ENCODE assay signal across 8 mouse cellular contexts in the genomic region with DNA sequence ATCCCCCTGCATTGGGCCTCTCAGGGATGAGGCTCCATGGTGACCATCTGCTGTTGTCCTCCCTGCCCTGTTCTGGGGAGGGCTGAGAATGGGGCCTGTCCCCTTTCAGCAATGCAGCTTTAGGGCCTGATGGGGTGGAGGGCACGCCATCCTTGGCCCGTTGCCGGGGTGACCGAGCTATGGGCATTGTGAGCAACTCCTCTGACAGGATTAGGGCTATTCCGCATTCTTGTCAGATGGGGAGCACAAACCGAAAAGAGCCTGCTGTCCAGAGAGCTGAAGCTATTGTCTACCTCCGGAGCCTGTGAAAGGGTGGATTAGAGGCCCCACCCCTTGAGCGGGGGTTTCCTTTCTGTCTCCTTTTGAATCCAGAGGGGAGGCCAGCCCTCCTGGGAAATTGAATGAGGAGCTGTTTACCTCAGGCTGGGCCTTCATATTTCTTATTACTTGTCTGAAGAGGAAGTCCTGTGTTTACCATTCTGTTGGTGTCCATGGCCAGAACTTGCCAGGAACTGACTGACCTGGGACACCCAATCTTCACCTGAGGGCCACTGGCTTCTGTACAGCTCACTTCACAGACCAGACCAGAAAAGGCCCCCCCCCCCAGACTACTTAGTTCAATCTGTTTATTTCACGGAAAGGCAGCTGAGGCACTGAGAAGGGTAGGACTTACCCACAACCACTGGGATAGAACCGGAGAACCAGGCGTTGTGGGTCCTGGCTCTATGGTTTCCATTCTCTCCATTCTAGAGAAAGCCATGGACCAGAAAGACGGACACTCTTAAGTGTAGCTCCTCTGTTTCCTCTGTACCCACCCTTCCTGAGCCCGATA. TPM values are rescaled to one million over a fixed set of nuclear protein-coding genes. Genes with fewer than 3 reads are reported as not detected.
DNase-seq lines count a peak whose midpoint lies in the region; TF ChIP-seq lines count a peak whose summit lies in the region.
"Had no signal": no experiment of that assay in that cellular context is flagged by ENCODE, and none has a peak within 500 bp of the region (broad histone marks: within the 10 kb centered on the region; RNA-seq: fewer than 3 reads in every experiment).

No protein-coding gene starts in this region.

- no peaks in the 10 kb centered on the region for H3K9me3 ChIP-seq in E14TG2a.4 (ENCODE audit: low read length)
- no peaks in the 10 kb centered on the region for H3K9me3 ChIP-seq in hindbrain, embryonic 10.5 days
- H3K9me3 ChIP-seq: limb, embryonic 12.5 days had no signal

- WGBS in hindbrain, embryonic 10.5 days, result 13% methylated on average over 13 of the region's 13 CpGs
- 39% methylated on average over 13 of the region's 13 CpGs for WGBS in lung, adult 2 months
- 63% methylated on average over 13 of the region's 13 CpGs for WGBS in small intestine, adult 2 months

- H3K4me1 ChIP-seq in E14TG2a.4 (replicated peaks; ENCODE audit: low read depth, low read length), result peaks cover 93% of the 10 kb centered on the region
- peaks cover 99% of the 10 kb centered on the region for H3K4me1 ChIP-seq in hindbrain, embryonic 10.5 days (replicated peaks)
- peaks cover 16% of the 10 kb centered on the region for H3K4me1 ChIP-seq in lung, adult 2 months (ENCODE audit: control insufficient read depth, insufficient read depth, low read length)
- H3K4me1 ChIP-seq in small intestine, adult 2 months (ENCODE audit: control insufficient read depth, insufficient read depth, insufficient read length, low read length), result peaks cover 55% of the 10 kb centered on the region

- H3K36me3 ChIP-seq in E14TG2a.4 (ENCODE audit: insufficient read depth, low read length), result peaks cover 57% of the 10 kb centered on the region
- peaks cover 73% of the 10 kb centered on the region for H3K36me3 ChIP-seq in hindbrain, embryonic 10.5 days
- peaks cover 64% of the 10 kb centered on the region for H3K36me3 ChIP-seq in small intestine, adult 2 months (ENCODE audit: control insufficient read depth, insufficient read depth, low read length)
- H3K36me3 ChIP-seq: limb, embryonic 12.5 days had no signal

- TF ChIP-seq POLR2A in lung, adult 2 months (IDR thresholded peaks at IDR 0.05; ENCODE audit: borderline replicate concordance, extremely low read depth, low read depth, low read length), result no peak
- TF ChIP-seq POLR2A in small intestine, adult 2 months (IDR thresholded peaks at IDR 0.05; ENCODE audit: low read depth, low read length), result 0 out of 2 replicates have a peak, but pooled peaks have one; percentile 17

- H3K4me3 ChIP-seq in E14TG2a.4 (replicated peaks; ENCODE audit: low read length), result peak overlapping the region; percentile 64
- H3K4me3 ChIP-seq in hindbrain, embryonic 10.5 days, result peak overlapping the region; percentile 40
- H3K4me3 ChIP-seq in lung, adult 2 months (replicated peaks; ENCODE audit: extremely low read depth, low read depth, low read length), result no peak overlapping the region
- H3K4me3 ChIP-seq in small intestine, adult 2 months (ENCODE audit: low read depth, low read length), result peak overlapping the region; percentile 17
- H3K4me3 ChIP-seq: limb, embryonic 12.5 days had no signal

- no peak for TF ChIP-seq CTCF in E14TG2a.4 (conservative IDR thresholded peaks at IDR 0.05; ENCODE audit: low read length)
- no peak for TF ChIP-seq CTCF in lung, adult 2 months (IDR thresholded peaks at IDR 0.05; ENCODE audit: insufficient read depth, low read length)
- TF ChIP-seq CTCF in small intestine, adult 2 months (IDR thresholded peaks at IDR 0.05; ENCODE audit: extremely low read depth, insufficient read length, insufficient replicate concordance, low read depth, low read length), result no peak

- H3K27me3 ChIP-seq in E14TG2a.4 (ENCODE audit: insufficient read depth, low read length), result peaks cover 4% of the 10 kb centered on the region; the same call in 1 of the 2 replicates
- H3K27me3 ChIP-seq in hindbrain, embryonic 10.5 days (ENCODE audit: insufficient read depth, poor library complexity, severe bottlenecking), result no peaks in the 10 kb centered on the region
- no peaks in the 10 kb centered on the region for H3K27me3 ChIP-seq in small intestine, adult 2 months (ENCODE audit: control insufficient read depth, insufficient read depth, low read length)

- H3K27ac ChIP-seq in hindbrain, embryonic 10.5 days, result peak overlapping the region; percentile 95
- peak overlapping the region; percentile 70 for H3K27ac ChIP-seq in small intestine, adult 2 months (ENCODE audit: insufficient read depth, low read depth, low read length)
- H3K27ac ChIP-seq: limb, embryonic 12.5 days had no signal

- peak; percentile 98 for DNase-seq in R1 (ENCODE audit: low read depth, low spot score)
- DNase-seq in hindbrain, embryonic 10.5 days (ENCODE audit: low spot score), result peak; percentile 97
- DNase-seq in lung, adult 2 months, result peak; percentile 31
- no peak for DNase-seq in urinary bladder, postnatal 25 days (ENCODE audit: low spot score)
- DNase-seq in spleen, postnatal 36 days (ENCODE audit: low spot score in 2 of 2), result no peak

RNA-seq across cellular contexts. Expression of a gene that starts 7.0 kb away (rescaled TPM):
- polyA plus RNA-seq in hindbrain, embryonic 10.5 days (2016; fragmentation: Nextera tagmentation; extraction: Ambion mirVana), result 42.3 and 44.4 TPM in 2 replicates
- polyA plus RNA-seq in lung, adult 2 months (2012; rRNA removed), result 9.6 and 10.4 TPM in 2 replicates
- 24.3 and 99.9 TPM in 2 replicates for polyA plus RNA-seq in small intestine, adult 2 months (2012; rRNA removed)

RNA-seq across cellular contexts. Expression of a gene that starts 24.5 kb away (rescaled TPM):
- polyA plus RNA-seq in hindbrain, embryonic 10.5 days (2016; fragmentation: Nextera tagmentation; extraction: Ambion mirVana), result 1.0 and 3.5 TPM in 2 replicates
- 3.2 and 4.6 TPM in 2 replicates for polyA plus RNA-seq in lung, adult 2 months (2012; rRNA removed)
- 0.75 and 1.5 TPM in 2 replicates for polyA plus RNA-seq in small intestine, adult 2 months (2012; rRNA removed)

Comparison
In these comparisons a context has a peak if more than half of its experiments do, and no peak if none do; other contexts are left out.
1. DNase-seq: peak in R1 (single experiment), hindbrain, embryonic 10.5 days (single experiment) and lung, adult 2 months (single experiment); none in urinary bladder, postnatal 25 days (single experiment) and spleen, postnatal 36 days (0 of 2).